In genomic region chr11:57524597-57524996, GRCm38 (mm10) we compare ENCODE assay signal across 14 mouse cellular contexts. TPM values are rescaled to one million over a fixed set of nuclear protein-coding genes. Genes with fewer than 3 reads are reported as not detected.
DNase-seq lines count a peak whose midpoint lies in the region; ATAC-seq and TF ChIP-seq lines count a peak whose summit lies in the region.
"Had no signal": no experiment of that assay in that cellular context is flagged by ENCODE, and none has a peak within 500 bp of the region (broad histone marks: within the 10 kb centered on the region; RNA-seq: fewer than 3 reads in every experiment).

No protein-coding gene starts in this region.

- peak overlapping the region; percentile 45; the same call in 1 of the 2 replicates for H3K27ac ChIP-seq in kidney, adult 2 months (ENCODE audit: insufficient read depth, low read depth, low read length)
- no peak overlapping the region for H3K27ac ChIP-seq in kidney, embryonic 14.5 days (ENCODE audit: low read depth, low read length)
- H3K27ac ChIP-seq: hindbrain, postnatal 0 days; limb, embryonic 10.5 days; stomach, postnatal 0 days had no signal

- no peak for TF ChIP-seq CTCF in kidney, adult 2 months (conservative IDR thresholded peaks at IDR 0.05; ENCODE audit: insufficient read depth, insufficient read length, low read depth, low read length)

- H3K36me3 ChIP-seq in kidney, adult 2 months (ENCODE audit: control insufficient read depth, insufficient read depth, low read length): no peaks in the 10 kb centered on the region
- H3K36me3 ChIP-seq in kidney, embryonic 14.5 days (ENCODE audit: control insufficient read depth, insufficient read depth, low read length): peaks cover 13% of the 10 kb centered on the region

- H3K27me3 ChIP-seq in kidney, adult 2 months (replicated peaks; ENCODE audit: control insufficient read depth, insufficient read depth, low read length): no peaks in the 10 kb centered on the region
- no peaks in the 10 kb centered on the region for H3K27me3 ChIP-seq in kidney, embryonic 14.5 days (ENCODE audit: control insufficient read depth, insufficient read depth, low read length)
- H3K27me3 ChIP-seq: CH12.LX had no signal

- peak; percentile 46 for DNase-seq in kidney, adult 2 months
- peak; percentile 29 for DNase-seq in 416B (ENCODE audit: low read depth)
- DNase-seq in MEL-GATA-1-ER (ENCODE audit: extremely low read depth, low read depth): peak; percentile 31
- peak; percentile 18 for DNase-seq in kidney, postnatal 10 days
- DNase-seq in embryo, embryonic 10.5 days (ENCODE audit: low spot score): no peak
- DNase-seq in cerebellum, adult 9-10 months: no peak
- DNase-seq: adrenal gland, postnatal 14 days; cerebellum, adult 11 months; midbrain, embryonic 14.5 days had no signal

- no peak for ATAC-seq in kidney, embryonic 14.5 days (ENCODE audit: low FRiP score, low TSS enrichment)
- ATAC-seq: hindbrain, postnatal 0 days had no signal

- peaks cover 5% of the 10 kb centered on the region; the same call in 1 of the 2 replicates for H3K4me1 ChIP-seq in kidney, adult 2 months (ENCODE audit: control insufficient read depth, insufficient read depth, low read length)
- H3K4me1 ChIP-seq in kidney, embryonic 14.5 days (ENCODE audit: control insufficient read depth, insufficient read depth, low read length): 0 out of 2 replicates have a peak, but pooled peaks cover 3% of the 10 kb centered on the region
- H3K4me1 ChIP-seq: limb, embryonic 10.5 days had no signal

- H3K9ac ChIP-seq in kidney, embryonic 14.5 days (ENCODE audit: low read depth, low read length): no peak overlapping the region

- no peak for TF ChIP-seq POLR2A in kidney, adult 2 months (IDR thresholded peaks at IDR 0.05; ENCODE audit: low read depth, low read length)

- no peak overlapping the region for H3K4me2 ChIP-seq in kidney, embryonic 14.5 days (replicated peaks; ENCODE audit: low read depth, low read length)

- no peaks in the 10 kb centered on the region for H3K9me3 ChIP-seq in kidney, embryonic 14.5 days (ENCODE audit: control insufficient read depth, low read length)
- H3K9me3 ChIP-seq: limb, embryonic 10.5 days had no signal

- no peak overlapping the region for H3K4me3 ChIP-seq in kidney, adult 2 months (ENCODE audit: insufficient read depth, low read depth, low read length)
- no peak overlapping the region for H3K4me3 ChIP-seq in kidney, embryonic 14.5 days (ENCODE audit: low read length)
- H3K4me3 ChIP-seq: limb, embryonic 10.5 days had no signal

RNA-seq across cellular contexts. Expression of gene Mfap3, which starts 6.1 kb away (rescaled TPM):
- 10.6 and 11.2 TPM in 2 replicates for polyA plus RNA-seq in kidney, adult 2 months (2012; rRNA removed)
- 39.6 and 52.6 TPM in 2 replicates for polyA plus RNA-seq in kidney, embryonic 14.5 days (2014; fragmentation: Nextera tagmentation; extraction: Ambion mirVana)

RNA-seq across cellular contexts. Expression of gene Fam114a2, which starts 6.2 kb away (rescaled TPM):
- 28.9 and 31.5 TPM in 2 replicates for polyA plus RNA-seq in kidney, adult 2 months (2012; rRNA removed)
- 47.9 and 71.4 TPM in 2 replicates for polyA plus RNA-seq in kidney, embryonic 14.5 days (2014; fragmentation: Nextera tagmentation; extraction: Ambion mirVana)

Comparison
In these comparisons a context has a peak if more than half of its experiments do, and no peak if none do; other contexts are left out.
1. DNase-seq: peak in kidney, adult 2 months (single experiment), 416B (single experiment), MEL-GATA-1-ER (single experiment) and kidney, postnatal 10 days (single experiment); none in embryo, embryonic 10.5 days (single experiment) and cerebellum, adult 9-10 months (single experiment).